Mouse (Mus musculus) regulatory T cell (primary cell): Measurements from ENCODE around the gene Dynlt1a.
"Not testable (repeated sequence)": the region's sequence is repeated elsewhere in the genome, so short reads cannot be mapped to it uniquely, and the experiment has no call there.

Experiments
- in situ Hi-C: fragments of 300-600 bp; cut with MboI, MseI; formaldehyde crosslinking; loops from one replicate; pipeline ENCODE4 v1.15.1; 2025; ENCODE audit warnings: high pct_unique_total_duplicates

Gene Dynlt1a

GRCm38 (mm10) chr17:6289045-6289444, 28.3 kb downstream of the Dynlt1a start:
- in situ Hi-C loops, result not testable (repeated sequence)

- in situ Hi-C loops, result not testable (repeated sequence)
These were observed 31.1 kb downstream of the Dynlt1a start for GRCm38 (mm10) chr17:6286169-6286568.

GRCm38 (mm10) chr17:6283137-6283536, 34.2 kb downstream of the Dynlt1a start:
- in situ Hi-C loops, result not testable (repeated sequence)

GRCm38 (mm10) chr17:6280513-6280912, 36.8 kb downstream of the Dynlt1a start:
- in situ Hi-C loops, result not testable (repeated sequence)

GRCm38 (mm10) chr17:6279772-6280171, 37.5 kb downstream of the Dynlt1a start:
- in situ Hi-C loops, result loop anchor here (10.0 kb wide), 1 partner anchor 195 kb away; no protein-coding TSS in a partner anchor

- in situ Hi-C loops, result loop anchor here (10.0 kb wide), 1 partner anchor 196 kb away; no protein-coding TSS in a partner anchor
These were observed 38.1 kb downstream of the Dynlt1a start for GRCm38 (mm10) chr17:6279205-6279604.

- in situ Hi-C loops, result loop anchor here (10.0 kb wide), 1 partner anchor 200 kb away; no protein-coding TSS in a partner anchor
These were observed 42.6 kb downstream of the Dynlt1a start for GRCm38 (mm10) chr17:6274693-6275092.

- in situ Hi-C loops, result loop anchor here (10.0 kb wide), 1 partner anchor 203 kb away; no protein-coding TSS in a partner anchor
These were observed 45.3 kb downstream of the Dynlt1a start for GRCm38 (mm10) chr17:6271970-6272369.

GRCm38 (mm10) chr17:6270840-6271239, 46.5 kb downstream of the Dynlt1a start:
- in situ Hi-C loops, result loop anchor here (10.0 kb wide), 1 partner anchor 204 kb away; no protein-coding TSS in a partner anchor

GRCm38 (mm10) chr17:6269876-6270831, 47.1 kb downstream of the Dynlt1a start:
- in situ Hi-C loops, result loop anchor here (10.0 kb wide), 1 partner anchor 205 kb away; no protein-coding TSS in a partner anchor

- in situ Hi-C loops, result loop anchor here (5.0 kb wide), 1 partner anchor 235 kb away; no protein-coding TSS in a partner anchor
These were observed 60.2 kb downstream of the Dynlt1a start for GRCm38 (mm10) chr17:6257070-6257456.

- in situ Hi-C loops, result loop anchor here (5.0 kb wide), 1 partner anchor 236 kb away; no protein-coding TSS in a partner anchor
These were observed 60.8 kb downstream of the Dynlt1a start, which contains the start of gene Tmem181a for GRCm38 (mm10) chr17:6256400-6257069. Gene Tmem181a, plus strand, starts transcription at chr17:6256860.
